Mouse (Mus musculus): Measurements from ENCODE around the gene Cwf19l1.

DNA sequence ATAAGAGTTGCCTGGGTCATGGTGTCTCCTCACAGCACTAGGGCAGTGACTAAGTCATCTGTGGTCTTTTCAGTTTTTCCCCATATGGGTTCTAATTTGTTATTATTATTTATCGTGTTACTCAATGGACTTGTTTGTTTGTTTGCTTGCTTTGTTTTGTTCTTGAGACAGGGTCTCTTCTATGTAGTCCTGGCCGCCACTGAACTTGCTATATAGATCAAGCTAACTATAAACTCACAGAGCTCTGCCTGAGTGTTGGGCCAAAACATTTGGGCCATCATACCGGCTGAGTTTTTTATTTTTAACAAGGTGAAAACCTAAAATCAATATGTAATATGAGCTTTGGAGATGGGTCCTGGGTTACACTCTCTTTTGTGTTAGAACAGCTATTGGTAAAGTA is 23.7 kb upstream of the Cwf19l1 start:
- TF ChIP-seq POLR2A (IDR thresholded peaks at IDR 0.05; ENCODE audit: borderline replicate concordance, extremely low read depth, low read depth, low read length) = no peak
- no peak for TF ChIP-seq CTCF (IDR thresholded peaks at IDR 0.05; ENCODE audit: insufficient read depth, low read length)

Measured in lung, adult 2 months (tissue).